Mouse (Mus musculus) liver, embryonic 14.5 days (tissue): ENCODE data around the gene Unc93b1.

Source experiments
- CTCF ChIP-seq: IDR thresholded peaks from 2 replicates; pipeline ENCODE4 v1.5.1; 2016; ENCODE audit warnings: antibody characterized with exemption, low read depth, control low read depth
- EP300 ChIP-seq: IDR thresholded peaks from 2 replicates; pipeline ENCODE4 v1.6.1; 2016; ENCODE audit warnings: antibody characterized with exemption, low read depth

DNA sequence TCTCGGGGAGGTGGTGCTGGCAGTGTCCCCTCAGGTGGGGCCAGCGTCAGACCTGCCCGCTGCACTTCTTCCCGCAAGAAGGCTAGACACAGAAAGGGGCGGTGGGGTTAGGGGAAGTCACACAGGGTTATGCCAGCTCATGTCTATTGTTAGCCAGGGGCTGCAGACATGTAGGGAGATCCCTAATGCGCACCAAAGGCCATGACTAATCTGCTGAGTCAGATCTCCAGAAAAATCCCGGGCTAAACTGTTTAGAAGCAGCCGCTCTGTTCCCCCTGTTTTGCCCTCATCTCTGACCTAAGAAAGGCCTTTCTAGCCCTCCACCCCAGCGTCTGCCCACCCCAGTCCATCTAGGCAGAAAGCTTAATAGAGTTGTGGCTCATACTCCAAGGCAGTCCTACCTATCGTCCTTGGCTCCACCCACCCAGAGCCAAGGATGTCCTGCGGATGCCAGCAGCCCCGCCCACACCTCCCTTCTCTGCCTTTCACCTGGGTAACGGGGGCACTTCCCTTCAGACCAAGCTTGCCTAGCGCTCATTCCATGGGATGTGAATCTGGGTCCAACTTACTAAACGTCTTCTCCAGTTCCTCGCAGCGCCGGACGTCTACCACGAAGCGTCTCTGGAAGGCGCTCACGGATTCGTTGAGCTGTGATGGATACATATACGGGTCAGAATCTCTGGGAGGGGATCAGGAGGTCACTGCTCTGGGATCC is 31.2 kb upstream of the Unc93b1 start:
- TF ChIP-seq CTCF, result no peak
- TF ChIP-seq EP300, result no peak
